Mouse (Mus musculus): ENCODE data around the gene Mmp14. TPM values are rescaled to one million over a fixed set of nuclear protein-coding genes. Genes with fewer than 3 reads are reported as not detected.

Gene Mmp14
- total and polyA plus RNA-seq, 3 experiments = 11.2 to 26.5 (median 16.5) TPM

- intact Hi-C loops (cut with DNase I) = no loop called here
- peaks cover 9% of the 10 kb centered on the region for H3K4me1 ChIP-seq (ENCODE audit: control insufficient read depth, insufficient read depth, low read length)
- 32% methylated on average over 17 of the region's 17 CpGs for WGBS
Measured at GRCm38 (mm10) chr14:54432837-54433830, 1.7 kb downstream of the Mmp14 start.

GRCm38 (mm10) chr14:54433941-54434531 lies 2.6 kb downstream of the Mmp14 start:
- H3K27ac ChIP-seq = peak overlapping the region; percentile 81
- TF ChIP-seq EP300 (IDR thresholded peaks at IDR 0.05; ENCODE audit: insufficient read depth, low read depth, low read length) (no peak), CTCF (IDR thresholded peaks at IDR 0.05) (no peak), POLR2A (IDR thresholded peaks at IDR 0.05; ENCODE audit: insufficient read depth, low read depth, low read length) (no peak)
- H3K79me2 ChIP-seq (replicated peaks; ENCODE audit: control insufficient read depth, insufficient read depth, low read length) = no peaks in the 10 kb centered on the region
- peaks cover 9% of the 10 kb centered on the region for H3K4me1 ChIP-seq (ENCODE audit: control insufficient read depth, insufficient read depth, low read length)
- no peak overlapping the region for H3K9ac ChIP-seq (ENCODE audit: low read depth, low read length)
- DNase-seq = peak; percentile 33 to 46
- WGBS = 40% methylated on average over 12 of the region's 12 CpGs
- H3K36me3 ChIP-seq (ENCODE audit: control insufficient read depth, insufficient read depth, low read length) = no peaks in the 10 kb centered on the region
- intact Hi-C loops (cut with DNase I) = no loop called here
- peak overlapping the region; percentile 71 for H3K4me3 ChIP-seq
- H3K27me3 ChIP-seq (ENCODE audit: control insufficient read depth, insufficient read depth, low read length) = peaks cover 1% of the 10 kb centered on the region; the same call in 1 of the 2 replicates

More at GRCm38 (mm10) chr14:54432837-54433830, 1.7 kb downstream of the Mmp14 start:
- Histone ChIP-seq H3K36me3 (ENCODE audit: control insufficient read depth, insufficient read depth, low read length) (no peaks in the 10 kb centered on the region), H3K4me3 (peak overlapping the region; percentile 71), H3K27ac (peak overlapping the region; percentile 81), H3K27me3 (ENCODE audit: control insufficient read depth, insufficient read depth, low read length) (peaks cover 1% of the 10 kb centered on the region; the same call in 1 of the 2 replicates), H3K79me2 (replicated peaks; ENCODE audit: control insufficient read depth, insufficient read depth, low read length) (no peaks in the 10 kb centered on the region), H3K9ac (ENCODE audit: low read depth, low read length) (peak overlapping the region; percentile 87)
- TF ChIP-seq POLR2A (IDR thresholded peaks at IDR 0.05; ENCODE audit: insufficient read depth, low read depth, low read length) (no peak), CTCF (IDR thresholded peaks at IDR 0.05) (no peak), EP300 (IDR thresholded peaks at IDR 0.05; ENCODE audit: insufficient read depth, low read depth, low read length) (no peak)
- peak; percentile 47 to 55 for DNase-seq

DNA sequence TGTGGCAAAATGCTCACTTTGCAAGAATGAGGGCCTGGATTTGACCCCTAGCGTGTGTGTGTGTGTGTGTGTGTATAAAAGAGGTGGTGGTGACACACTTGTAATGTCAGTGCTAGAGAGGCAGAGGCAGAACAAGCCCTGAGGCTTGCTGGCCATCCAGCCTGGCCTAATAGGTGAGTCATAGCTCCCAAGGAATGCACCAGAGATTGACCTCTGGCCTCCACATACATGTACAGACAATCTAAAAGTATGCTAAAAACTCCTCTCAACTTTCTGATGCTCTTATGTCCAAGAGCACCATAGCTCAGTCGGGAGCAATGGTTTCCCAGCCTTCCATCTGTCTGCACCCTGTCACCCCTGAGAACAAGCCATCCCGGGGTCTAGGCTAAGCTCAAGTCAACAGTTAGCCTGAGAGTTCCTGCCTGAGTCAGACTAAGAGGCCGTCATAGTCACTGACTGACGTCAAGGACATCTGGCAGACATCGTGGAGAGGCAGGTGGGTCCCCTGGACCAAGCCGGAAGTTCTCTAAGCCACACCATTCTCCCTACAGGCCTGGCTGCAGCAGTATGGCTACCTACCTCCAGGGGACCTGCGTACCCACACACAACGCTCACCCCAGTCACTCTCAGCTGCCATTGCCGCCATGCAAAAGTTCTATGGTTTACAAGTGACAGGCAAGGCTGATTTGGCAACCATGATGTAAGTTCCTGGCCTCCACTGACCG lies 3.9 kb downstream of the Mmp14 start:
- Histone ChIP-seq H3K36me3 (ENCODE audit: control insufficient read depth, insufficient read depth, low read length) (no peaks in the 10 kb centered on the region), H3K4me1 (ENCODE audit: control insufficient read depth, insufficient read depth, low read length) (peaks cover 7% of the 10 kb centered on the region), H3K27ac (no peak overlapping the region), H3K27me3 (ENCODE audit: control insufficient read depth, insufficient read depth, low read length) (peaks cover 1% of the 10 kb centered on the region; the same call in 1 of the 2 replicates), H3K9ac (ENCODE audit: low read depth, low read length) (no peak overlapping the region), H3K79me2 (replicated peaks; ENCODE audit: control insufficient read depth, insufficient read depth, low read length) (no peaks in the 10 kb centered on the region), H3K4me3 (no peak overlapping the region)
- no peak for DNase-seq
- intact Hi-C loops (cut with DNase I) = no loop called here
- WGBS = 63% methylated on average over 11 of the region's 11 CpGs
- no peak for TF ChIP-seq POLR2A (IDR thresholded peaks at IDR 0.05; ENCODE audit: insufficient read depth, low read depth, low read length)
- TF ChIP-seq EP300 (IDR thresholded peaks at IDR 0.05; ENCODE audit: insufficient read depth, low read depth, low read length) = no peak
- no peak for TF ChIP-seq CTCF (IDR thresholded peaks at IDR 0.05)

DNA sequence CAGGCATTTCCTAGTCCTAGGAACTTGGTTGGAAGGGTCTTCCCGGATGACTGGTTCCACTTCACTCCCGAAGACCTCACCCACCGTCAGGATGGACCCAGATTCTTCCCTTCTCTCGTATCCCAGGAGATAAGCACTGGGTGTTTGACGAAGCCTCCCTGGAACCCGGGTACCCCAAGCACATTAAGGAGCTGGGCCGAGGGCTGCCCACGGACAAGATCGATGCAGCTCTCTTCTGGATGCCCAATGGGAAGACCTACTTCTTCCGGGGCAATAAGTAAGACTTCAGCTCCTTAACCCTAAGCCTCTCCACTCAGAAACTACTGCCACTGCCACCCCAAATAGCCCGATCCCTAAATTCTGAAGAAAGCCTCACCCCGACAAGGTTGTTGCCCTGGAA lies 7.7 kb downstream of the Mmp14 start:
- H3K79me2 ChIP-seq (replicated peaks; ENCODE audit: control insufficient read depth, insufficient read depth, low read length) = no peaks in the 10 kb centered on the region
- DNase-seq = no peak
- no peak overlapping the region for H3K9ac ChIP-seq (ENCODE audit: low read depth, low read length)
- no peaks in the 10 kb centered on the region for H3K36me3 ChIP-seq (ENCODE audit: control insufficient read depth, insufficient read depth, low read length)
- intact Hi-C loops (cut with DNase I) = no loop called here
- H3K4me3 ChIP-seq = no peak overlapping the region
- H3K4me1 ChIP-seq (ENCODE audit: control insufficient read depth, insufficient read depth, low read length) = 0 out of 2 replicates have a peak, but pooled peaks cover 1% of the 10 kb centered on the region
- no peaks in the 10 kb centered on the region for H3K27me3 ChIP-seq (ENCODE audit: control insufficient read depth, insufficient read depth, low read length)
- TF ChIP-seq CTCF (IDR thresholded peaks at IDR 0.05) (no peak), POLR2A (IDR thresholded peaks at IDR 0.05; ENCODE audit: insufficient read depth, low read depth, low read length) (no peak), EP300 (IDR thresholded peaks at IDR 0.05; ENCODE audit: insufficient read depth, low read depth, low read length) (no peak)
- 88% methylated on average over 12 of the region's 12 CpGs for whole genome bisulfite sequencing
- no peak overlapping the region for H3K27ac ChIP-seq

DNA sequence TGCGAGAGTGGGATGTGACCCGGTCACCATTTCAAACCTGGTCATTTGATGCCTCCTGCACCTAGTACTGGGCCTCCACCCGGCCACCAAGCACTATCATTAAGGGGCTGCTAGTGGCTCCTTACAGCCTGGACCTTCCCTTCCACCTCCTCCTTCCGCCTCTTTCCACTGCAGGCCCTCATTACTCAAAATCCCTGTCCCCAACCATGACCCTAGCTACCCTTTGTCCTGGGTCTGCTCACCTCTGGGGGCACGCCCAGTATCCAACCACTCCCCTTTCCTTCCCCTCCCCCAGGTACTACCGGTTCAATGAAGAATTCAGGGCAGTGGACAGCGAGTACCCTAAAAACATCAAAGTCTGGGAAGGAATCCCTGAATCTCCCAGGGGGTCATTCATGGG lies 8.2 kb downstream of the Mmp14 start:
- intact Hi-C loops (cut with DNase I) = loop anchor here (10.0 kb wide), 1 partner anchor 375 kb away; no protein-coding TSS in a partner anchor
- 75% methylated on average over 7 of the region's 7 CpGs for WGBS
- no peak overlapping the region for H3K4me3 ChIP-seq
- H3K27me3 ChIP-seq (ENCODE audit: control insufficient read depth, insufficient read depth, low read length) = no peaks in the 10 kb centered on the region
- no peak overlapping the region for H3K9ac ChIP-seq (ENCODE audit: low read depth, low read length)
- H3K36me3 ChIP-seq (ENCODE audit: control insufficient read depth, insufficient read depth, low read length) = no peaks in the 10 kb centered on the region
- DNase-seq = no peak
- no peak for TF ChIP-seq POLR2A (IDR thresholded peaks at IDR 0.05; ENCODE audit: insufficient read depth, low read depth, low read length)
- no peak for TF ChIP-seq EP300 (IDR thresholded peaks at IDR 0.05; ENCODE audit: insufficient read depth, low read depth, low read length)
- TF ChIP-seq CTCF (IDR thresholded peaks at IDR 0.05) = no peak
- H3K79me2 ChIP-seq (replicated peaks; ENCODE audit: control insufficient read depth, insufficient read depth, low read length) = no peaks in the 10 kb centered on the region
- no peak overlapping the region for H3K27ac ChIP-seq
- 0 out of 2 replicates have a peak, but pooled peaks cover 1% of the 10 kb centered on the region for H3K4me1 ChIP-seq (ENCODE audit: control insufficient read depth, insufficient read depth, low read length)

All from heart, adult 2 months (tissue).